Mouse (Mus musculus): Measurements from ENCODE around the gene Gm10337.

Gene Gm10337

DNA sequence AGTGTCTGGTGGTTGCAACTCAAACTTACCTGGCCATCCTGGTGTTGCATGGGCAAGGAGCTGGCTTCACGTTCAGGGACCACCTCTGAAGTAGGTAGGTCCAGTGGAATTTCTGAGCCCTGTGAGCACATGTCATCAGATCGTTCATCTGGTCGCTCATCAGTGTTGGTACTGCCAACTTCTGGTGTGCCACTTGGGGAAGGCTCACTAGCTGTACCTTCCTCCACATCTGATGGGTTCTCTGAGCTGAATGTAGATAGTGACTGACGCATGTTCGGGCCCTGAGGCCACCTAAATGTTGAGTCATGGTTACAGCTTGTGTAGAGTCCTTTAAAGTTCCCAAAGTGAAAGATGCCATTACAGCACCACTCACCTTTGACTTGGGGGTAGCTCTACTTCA is 3.0 kb upstream of the Gm10337 start:
- DNase-seq, result no peak

GRCm38 (mm10) chr15:102501084-102501814 is 2.3 kb upstream of the Gm10337 start:
- DNase-seq, result peak in 1 of 2 experiments; percentile 35

GRCm38 (mm10) chr15:102502254-102502840 is 1.2 kb upstream of the Gm10337 start:
- peak in 1 of 2 experiments; percentile 42 for DNase-seq

DNA sequence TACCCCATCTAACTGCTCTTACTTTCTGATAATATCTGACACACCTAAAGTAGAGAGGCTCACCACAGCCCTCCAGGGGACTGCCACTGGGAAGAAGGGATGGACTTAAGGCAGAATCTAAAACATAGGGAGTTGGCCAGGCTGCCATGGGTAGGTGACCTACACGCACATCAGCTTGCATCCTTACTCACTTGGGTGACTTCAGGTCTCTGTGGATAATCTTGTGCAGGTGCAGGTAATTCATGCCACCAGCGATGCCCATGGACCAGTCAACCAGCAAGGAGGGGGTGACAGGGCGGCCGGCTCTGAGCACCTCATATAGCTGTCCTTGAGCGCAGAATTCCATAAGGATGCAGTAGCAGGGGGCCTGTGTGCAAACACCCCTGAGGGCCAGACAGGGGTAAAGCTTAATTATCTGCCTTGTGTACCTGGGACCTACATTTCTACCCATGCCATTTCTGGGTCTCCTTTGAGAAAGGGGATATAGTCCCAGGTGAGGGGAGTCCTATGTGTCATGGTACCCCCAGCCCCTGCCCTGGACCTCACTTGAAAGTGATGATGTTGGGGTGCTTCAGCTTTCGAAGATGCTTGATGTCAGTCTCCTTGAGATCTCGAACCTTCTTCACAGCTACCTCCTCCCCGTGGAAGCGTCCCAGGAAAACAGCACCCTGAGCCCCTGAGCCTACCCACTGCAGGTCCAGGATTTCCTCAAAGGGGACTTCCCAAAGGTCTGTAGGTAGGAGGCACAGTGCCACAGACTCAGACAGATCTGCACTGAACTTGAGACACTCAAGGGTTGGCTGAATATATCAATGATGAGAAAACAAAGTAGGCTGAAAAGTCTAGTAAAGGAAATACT is 631 bp downstream of the Gm10337 start:
- DNase-seq, result no peak

GRCm38 (mm10) chr15:102505073-102505769 is 1.7 kb downstream of the Gm10337 start:
- no peak for DNase-seq

- DNase-seq, result no peak
Observed at GRCm38 (mm10) chr15:102505770-102506463, 2.4 kb downstream of the Gm10337 start.

GRCm38 (mm10) chr15:102506464-102506830 is 2.9 kb downstream of the Gm10337 start:
- DNase-seq, result no peak

- no peak for DNase-seq
Observed at GRCm38 (mm10) chr15:102506864-102507263, 3.3 kb downstream of the Gm10337 start.

DNA sequence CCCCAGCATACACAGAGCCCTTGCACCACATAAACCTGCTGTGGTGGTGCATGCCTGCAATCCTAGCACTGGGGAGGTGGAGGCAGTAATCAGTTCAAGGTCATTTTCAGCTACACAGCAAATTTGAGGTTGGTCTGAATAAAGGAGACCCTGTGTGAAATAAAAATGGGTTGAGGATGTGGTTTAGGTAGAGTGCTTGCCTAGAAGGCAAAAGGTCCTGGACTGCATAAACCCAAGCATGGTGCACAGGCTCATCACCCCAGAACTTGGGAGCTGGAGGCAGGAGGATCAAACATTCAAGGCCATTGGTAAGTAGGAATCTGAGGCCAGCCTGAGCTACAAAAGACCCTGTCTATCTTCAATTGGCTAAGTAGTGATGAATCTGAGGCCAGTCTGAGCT is 4.0 kb downstream of the Gm10337 start:
- DNase-seq, result no peak

GRCm38 (mm10) chr15:102508336-102508735 is 4.8 kb downstream of the Gm10337 start:
- DNase-seq, result no peak

GRCm38 (mm10) chr15:102510110-102510509 is 6.6 kb downstream of the Gm10337 start:
- DNase-seq, result no peak

DNA sequence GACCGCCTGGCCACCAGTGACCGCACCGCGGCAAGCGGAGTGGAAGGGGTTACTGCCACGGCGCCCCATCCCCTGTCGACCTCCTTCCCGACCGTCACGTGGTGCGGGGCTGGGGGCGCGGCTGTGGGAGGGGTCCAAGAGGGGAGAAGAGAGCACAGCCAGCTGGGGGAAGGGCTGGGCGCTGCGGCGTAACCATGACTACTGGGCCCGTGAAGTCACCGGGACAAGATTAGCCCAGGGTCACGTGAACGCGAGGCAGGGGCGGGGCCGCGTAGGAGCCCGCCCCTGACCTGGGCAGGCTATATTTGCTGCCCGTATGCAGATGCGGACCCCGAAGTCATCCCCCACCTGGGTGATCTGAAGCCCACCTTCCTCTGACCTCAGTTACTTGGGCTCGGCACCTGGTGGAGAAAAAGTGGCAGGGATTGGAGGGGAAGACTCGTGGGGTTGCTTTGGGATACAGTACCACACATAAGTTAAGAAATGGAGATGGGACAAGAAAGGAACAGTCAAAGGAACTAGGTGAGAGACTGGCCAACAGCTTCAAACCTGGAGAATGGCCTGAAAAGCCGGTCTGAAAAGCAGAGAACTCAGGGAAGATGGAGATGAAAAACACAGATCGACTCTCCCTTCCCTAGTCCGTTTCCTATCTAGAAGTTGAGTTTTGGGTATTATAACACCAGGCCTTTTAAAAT is 7.2 kb downstream of the Gm10337 start:
- peak; percentile 91 to 94 for DNase-seq

- DNase-seq, result peak in 1 of 2 experiments; percentile 39
Observed at GRCm38 (mm10) chr15:102511285-102511833, 7.8 kb downstream of the Gm10337 start.

- no peak for DNase-seq
Observed at GRCm38 (mm10) chr15:102512010-102512409, 8.5 kb downstream of the Gm10337 start.

- no peak for DNase-seq
Observed at GRCm38 (mm10) chr15:102512471-102512870, 8.9 kb downstream of the Gm10337 start.

DNA sequence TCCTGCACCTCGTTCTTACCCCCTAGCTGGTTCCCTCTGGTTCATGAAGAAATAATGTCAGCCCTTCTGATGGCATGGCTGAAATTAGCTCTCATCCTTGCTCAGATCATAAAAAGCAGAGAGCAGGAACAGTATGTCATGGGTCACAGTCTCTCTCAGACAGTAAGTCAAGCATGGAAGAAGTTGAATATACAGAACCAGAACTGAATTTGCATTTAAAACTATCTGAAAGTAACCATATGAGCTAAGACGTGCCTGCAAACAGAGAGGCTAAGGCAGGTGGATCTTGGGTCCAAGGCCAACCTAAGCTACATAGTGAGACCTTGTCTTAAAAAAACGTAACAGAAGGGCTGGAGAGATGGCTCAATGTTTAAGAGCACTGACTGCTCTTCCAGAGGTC is 9.5 kb downstream of the Gm10337 start:
- DNase-seq, result no peak

DNA sequence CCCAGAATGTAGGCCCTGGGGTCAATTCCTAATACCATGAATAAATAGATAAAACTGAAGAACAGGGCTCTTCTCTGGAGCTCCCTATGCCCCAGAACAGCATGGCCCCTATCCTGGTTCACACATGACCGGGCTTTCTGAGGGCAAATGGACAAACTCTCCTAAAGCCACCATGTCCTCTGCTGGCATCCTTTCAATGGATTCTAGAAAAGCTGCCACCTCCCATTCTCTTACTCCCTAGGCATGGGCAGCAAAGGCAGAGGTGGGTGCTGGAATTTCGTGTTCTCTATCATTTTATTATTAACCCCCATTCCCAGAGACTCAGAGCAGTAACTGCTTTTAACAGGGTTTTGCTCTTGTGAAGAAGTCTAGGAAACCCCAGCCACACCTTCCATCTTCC is 11.7 kb downstream of the Gm10337 start:
- DNase-seq, result no peak

DNA sequence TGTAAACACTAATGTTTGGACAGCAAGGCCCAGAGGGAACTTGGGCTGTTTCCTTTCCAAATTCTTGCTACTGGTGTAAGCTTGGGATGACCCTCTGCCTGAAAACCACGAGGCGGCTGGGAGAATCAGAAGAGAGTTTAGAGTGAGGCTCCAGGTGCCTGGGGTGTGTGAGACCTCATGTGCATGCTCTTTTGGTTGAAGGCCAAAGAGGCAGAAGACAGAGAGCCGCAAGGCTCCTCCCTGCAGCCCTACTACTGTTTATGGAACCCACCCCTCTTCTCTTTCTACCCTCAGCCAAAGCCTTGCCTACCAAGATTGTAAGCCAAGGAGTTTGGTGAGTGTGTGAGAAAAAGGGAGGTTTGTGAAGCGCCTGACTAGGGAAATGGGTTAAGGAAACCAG is 12.3 kb downstream of the Gm10337 start:
- DNase-seq, result no peak

DNA sequence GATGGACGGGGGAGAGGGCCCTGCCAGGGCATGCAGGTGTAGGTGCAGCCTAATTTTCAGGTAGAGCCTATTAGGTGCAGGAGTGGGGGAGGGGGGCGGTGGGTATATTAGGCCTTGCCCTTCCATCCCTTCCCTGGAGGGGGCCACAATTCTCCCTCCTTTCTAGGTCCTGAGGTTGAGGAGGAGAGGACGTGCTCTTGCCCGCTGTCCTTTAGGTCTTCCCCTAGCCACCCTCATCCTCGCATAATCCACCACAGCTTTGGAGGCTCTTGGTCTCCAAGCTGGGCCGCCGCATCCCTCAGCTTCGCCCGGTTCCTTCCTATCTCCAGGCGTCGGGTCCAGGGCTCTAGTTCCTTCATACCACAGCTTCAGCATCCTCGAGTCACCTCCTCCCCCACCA is 12.8 kb downstream of the Gm10337 start:
- peak in 1 of 2 experiments; percentile 53 for DNase-seq

DNA sequence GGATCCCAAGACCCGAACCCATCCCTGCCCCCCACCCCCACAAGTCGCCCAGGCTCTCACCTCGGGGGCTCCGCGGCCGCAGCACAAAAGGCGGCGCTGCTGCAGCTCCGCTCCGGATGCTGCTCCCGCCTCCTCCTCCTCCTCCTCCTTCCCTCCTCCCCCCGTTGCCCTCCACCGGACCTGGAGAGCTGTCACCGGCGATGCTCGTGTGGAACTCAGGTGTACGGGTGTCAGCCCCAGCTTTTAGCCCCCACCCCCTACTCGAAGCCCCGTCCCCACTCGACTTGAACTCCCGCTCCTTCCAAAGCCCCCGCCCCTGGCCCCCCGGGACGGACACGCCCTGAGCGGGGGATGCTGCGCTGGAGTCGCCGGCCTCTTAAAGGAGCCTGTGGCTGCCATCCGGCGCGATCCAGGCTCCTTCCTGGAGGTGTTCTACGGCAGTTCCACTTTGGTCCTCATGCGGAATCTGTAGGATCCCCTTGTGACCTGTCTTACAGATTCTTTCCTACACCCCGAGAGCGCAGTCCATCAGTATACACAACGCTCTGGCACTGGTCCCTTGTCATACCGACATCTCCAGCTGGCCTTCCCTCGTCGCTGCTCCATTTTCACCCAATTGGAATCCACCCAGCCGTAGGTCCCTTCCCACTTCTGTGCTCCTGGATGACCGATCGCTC is 13.3 kb downstream of the Gm10337 start, which contains the start of gene Map3k12:
Map3k12 (minus strand) TSS at position 337 of the 677 bp plus-strand sequence.
- peak; percentile 68 to 84 for DNase-seq

GRCm38 (mm10) chr15:102517631-102517975 is 14.1 kb downstream of the Gm10337 start:
- no peak for DNase-seq

Measured in kidney, postnatal 25 days (tissue).